Comparison of ENCODE assay signal across 16 mouse cellular contexts in the genomic region with DNA sequence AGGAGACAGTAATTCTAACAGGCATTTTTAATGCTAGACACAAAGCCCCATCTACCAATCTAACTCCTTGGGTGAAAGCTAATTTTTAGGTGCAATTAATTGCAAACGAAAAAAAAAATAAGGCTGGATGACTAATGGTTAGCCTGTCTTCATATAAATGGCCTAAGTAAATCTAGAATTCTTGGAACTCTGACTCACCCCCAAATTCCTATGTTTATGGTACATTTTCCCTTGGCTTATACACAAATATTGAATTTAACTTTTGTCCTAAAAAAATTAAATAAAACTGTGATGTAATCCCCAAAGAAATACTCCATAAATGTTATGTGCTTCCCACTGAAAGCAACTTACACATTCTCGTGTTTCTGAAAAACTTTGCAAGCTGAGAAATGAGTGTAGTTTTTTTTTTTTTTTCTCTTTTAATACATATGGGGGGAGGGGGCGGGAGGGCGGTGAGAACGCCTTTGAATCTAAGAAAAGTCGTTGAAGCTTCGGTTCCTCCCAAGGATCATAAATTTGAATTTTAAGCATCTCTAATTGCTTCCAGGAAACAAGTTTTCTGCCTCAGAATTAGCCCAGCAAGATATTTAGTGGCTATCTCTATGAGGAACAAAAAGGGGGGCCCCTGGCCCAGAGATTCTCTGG. TPM values are rescaled to one million over a fixed set of nuclear protein-coding genes. Genes with fewer than 3 reads are reported as not detected.
DNase-seq lines count a peak whose midpoint lies in the region; ATAC-seq and TF ChIP-seq lines count a peak whose summit lies in the region.
"Had no signal": no experiment of that assay in that cellular context is flagged by ENCODE, and none has a peak within 500 bp of the region (broad histone marks: within the 10 kb centered on the region; RNA-seq: fewer than 3 reads in every experiment).

No protein-coding gene starts in this region.

- TF ChIP-seq CTCF in kidney, postnatal 0 days (IDR thresholded peaks at IDR 0.05; ENCODE audit: low read depth), result no peak
- TF ChIP-seq CTCF in C2C12 (IDR thresholded peaks at IDR 0.05; ENCODE audit: control insufficient read depth, insufficient read depth, insufficient read length), result no peak

- H3K9me3 ChIP-seq in kidney, postnatal 0 days (replicated peaks; ENCODE audit: low read length), result no peaks in the 10 kb centered on the region
- H3K9me3 ChIP-seq in embryonic facial prominence, embryonic 14.5 days (ENCODE audit: control insufficient read depth, low read length), result no peaks in the 10 kb centered on the region
- H3K9me3 ChIP-seq: forebrain, embryonic 12.5 days; midbrain, embryonic 12.5 days had no signal

- H3K4me2 ChIP-seq in kidney, postnatal 0 days (ENCODE audit: low read length), result no peak overlapping the region
- no peak overlapping the region for H3K4me2 ChIP-seq in embryonic facial prominence, embryonic 14.5 days (ENCODE audit: low read depth, low read length)
- H3K4me2 ChIP-seq in myocyte (ENCODE audit: low read depth), result peak overlapping the region; percentile 72
- H3K4me2 ChIP-seq: forebrain, embryonic 12.5 days; hindbrain, embryonic 14.5 days; midbrain, embryonic 12.5 days had no signal

- H3K4me1 ChIP-seq in kidney, postnatal 0 days (replicated peaks; ENCODE audit: insufficient read depth, low read length), result peaks cover 5% of the 10 kb centered on the region; the same call in 1 of the 2 replicates
- peaks cover 18% of the 10 kb centered on the region for H3K4me1 ChIP-seq in embryonic facial prominence, embryonic 14.5 days (ENCODE audit: control insufficient read depth, insufficient read depth, low read length)

- H3K79me3 ChIP-seq in C2C12 (ENCODE audit: low read depth), result peaks cover 16% of the 10 kb centered on the region

- peak overlapping the region; percentile 21; the same call in 1 of the 2 replicates for H3K27ac ChIP-seq in kidney, postnatal 0 days
- H3K27ac ChIP-seq in embryonic facial prominence, embryonic 14.5 days (replicated peaks; ENCODE audit: low read depth, low read length), result 0 out of 2 replicates have a peak overlapping the region, but pooled peaks have one; percentile 4
- H3K27ac ChIP-seq: forebrain, embryonic 12.5 days; heart, adult 2 months; hindbrain, embryonic 14.5 days; midbrain, embryonic 12.5 days had no signal

- no peak overlapping the region for H3ac ChIP-seq in C2C12 (ENCODE audit: control insufficient read depth, insufficient read length, low read depth)
- no peak overlapping the region for H3ac ChIP-seq in myocyte (ENCODE audit: control insufficient read depth, insufficient read length)

- ATAC-seq in kidney, postnatal 0 days (replicated peaks; ENCODE audit: low FRiP score, low read depth), result no peak
- no peak for ATAC-seq in embryonic facial prominence, embryonic 14.5 days (ENCODE audit: low read depth)

- no peak overlapping the region for H3K4me3 ChIP-seq in kidney, postnatal 0 days (replicated peaks; ENCODE audit: low read depth, low read length)
- H3K4me3 ChIP-seq in C2C12 (ENCODE audit: insufficient read depth, poor library complexity, severe bottlenecking), result no peak overlapping the region
- no peak overlapping the region for H3K4me3 ChIP-seq in embryonic facial prominence, embryonic 14.5 days (ENCODE audit: low read depth, low read length)
- H3K4me3 ChIP-seq in myocyte, result no peak overlapping the region
- H3K4me3 ChIP-seq: forebrain, embryonic 12.5 days; heart, adult 2 months; midbrain, embryonic 12.5 days had no signal

- H3K36me3 ChIP-seq in kidney, postnatal 0 days (ENCODE audit: insufficient read depth, low read length), result peaks cover 11% of the 10 kb centered on the region; the same call in 1 of the 2 replicates
- H3K36me3 ChIP-seq in C2C12 (ENCODE audit: control insufficient read depth, insufficient read depth) (peaks cover 17% of the 10 kb centered on the region), myocyte (ENCODE audit: control insufficient read depth, insufficient read depth) (peaks cover 10% of the 10 kb centered on the region)
- H3K36me3 ChIP-seq in embryonic facial prominence, embryonic 14.5 days (ENCODE audit: control insufficient read depth, insufficient read depth, low read length), result peaks cover 18% of the 10 kb centered on the region

- no peak for TF ChIP-seq POLR2A in myocyte (IDR thresholded peaks at IDR 0.05; ENCODE audit: insufficient read length, low read depth)

- DNase-seq in kidney, postnatal 0 days (ENCODE audit: low spot score), result no peak
- no peak for DNase-seq in kidney, postnatal 14 days
- DNase-seq in embryonic facial prominence, embryonic 14.5 days (ENCODE audit: low spot score), result no peak
- no peak for DNase-seq in right cerebral cortex, postnatal 36 days (ENCODE audit: low spot score in 2 of 2)
- no peak for DNase-seq in MN1 (ENCODE audit: low spot score)
- DNase-seq: adrenal gland, adult 8-10 months; cerebellum, postnatal 14 days; heart, adult 2 months; kidney, postnatal 10 days; left cerebral cortex, postnatal 4 days; right cerebral cortex, postnatal 25 days had no signal

- no peak overlapping the region for H3K9ac ChIP-seq in kidney, postnatal 0 days (ENCODE audit: low read depth, low read length)
- no peak overlapping the region for H3K9ac ChIP-seq in embryonic facial prominence, embryonic 14.5 days (ENCODE audit: low read depth, low read length)
- H3K9ac ChIP-seq: forebrain, embryonic 12.5 days; hindbrain, embryonic 14.5 days; midbrain, embryonic 12.5 days had no signal

- 27% methylated on average over 7 of the region's 7 CpGs for WGBS in kidney, postnatal 0 days
- WGBS in embryonic facial prominence, embryonic 14.5 days, result 51% methylated on average over 7 of the region's 7 CpGs

- no peaks in the 10 kb centered on the region for H3K27me3 ChIP-seq in kidney, postnatal 0 days (ENCODE audit: insufficient read depth, low read length)
- H3K27me3 ChIP-seq in C2C12 (ENCODE audit: control insufficient read depth, insufficient read depth, insufficient read length), result no peaks in the 10 kb centered on the region
- no peaks in the 10 kb centered on the region for H3K27me3 ChIP-seq in embryonic facial prominence, embryonic 14.5 days (replicated peaks; ENCODE audit: control insufficient read depth, insufficient read depth, low read length)
- no peaks in the 10 kb centered on the region for H3K27me3 ChIP-seq in myocyte (ENCODE audit: control insufficient read depth, insufficient read depth, insufficient read length)
- H3K27me3 ChIP-seq: forebrain, embryonic 12.5 days; midbrain, embryonic 12.5 days had no signal

- H3K79me2 ChIP-seq in C2C12 (ENCODE audit: control insufficient read depth, insufficient read depth) (peaks cover 41% of the 10 kb centered on the region), myocyte (ENCODE audit: control insufficient read depth, insufficient read depth) (peaks cover 19% of the 10 kb centered on the region)

TF ChIP-seq in C2C12, 6 proteins besides CTCF, POLR2A, EP300 and RAD21:
- TF ChIP-seq FOSL1 (IDR thresholded peaks at IDR 0.05; ENCODE audit: insufficient read depth, low read length, poor library complexity, severe bottlenecking) (peak; percentile 57), MYOG (IDR thresholded peaks at IDR 0.05; ENCODE audit: control insufficient read depth, extremely low read depth, insufficient read length) (no peak)
TF ChIP-seq in C2C12: peak in this region for 1.

TF ChIP-seq in myocyte, 11 proteins besides CTCF, POLR2A, EP300 and RAD21:
- no peak for TF ChIP-seq MYOG (IDR thresholded peaks at IDR 0.05; ENCODE audit: control insufficient read depth in 1 of 3, insufficient read depth in 1 of 3, insufficient read length in 2 of 3, low read depth in 2 of 3)
- TF ChIP-seq REST (IDR thresholded peaks at IDR 0.05; ENCODE audit: insufficient read depth, insufficient read length), result no peak
- no peak for TF ChIP-seq TCF3 (IDR thresholded peaks at IDR 0.05; ENCODE audit: insufficient read length, low read depth)
- no peak for TF ChIP-seq E2F4 (IDR thresholded peaks at IDR 0.05; ENCODE audit: insufficient read depth)
- TF ChIP-seq USF1 (IDR thresholded peaks at IDR 0.05; ENCODE audit: low read depth), result no peak
- no peak for TF ChIP-seq CEBPB (IDR thresholded peaks at IDR 0.05; ENCODE audit: insufficient read depth, poor library complexity, severe bottlenecking)
- no peak for TF ChIP-seq MYOD1 (IDR thresholded peaks at IDR 0.05; ENCODE audit: control insufficient read depth in 1 of 3, insufficient read length in 2 of 3, low read depth in 2 of 3)
- no peak for TF ChIP-seq POLR2AphosphoS2 (IDR thresholded peaks at IDR 0.05; ENCODE audit: insufficient read length, low read depth)
- no peak for TF ChIP-seq SRF (IDR thresholded peaks at IDR 0.05; ENCODE audit: control insufficient read depth, insufficient read length, low read depth)

RNA-seq across cellular contexts. Expression of gene Arid5b, which starts 31.8 kb away (rescaled TPM):
- polyA plus RNA-seq in kidney, postnatal 0 days (2015; fragmentation: Nextera tagmentation; extraction: Ambion mirVana), result 30.3 and 31.1 TPM in 2 replicates
- polyA plus RNA-seq in C2C12 (2012; fragmentation: generic; extraction: Trizol) (6.0 TPM), myocyte (2012; fragmentation: generic; extraction: Trizol) (7.7 TPM)
- 34.4 and 34.6 TPM in 2 replicates for polyA plus RNA-seq in embryonic facial prominence, embryonic 14.5 days (2014; fragmentation: Nextera tagmentation; extraction: Ambion mirVana)
